Mouse (Mus musculus): ENCODE measurements at regions not wholly inside any gene's neighbourhood (a gene's known extent, or its start where the extent isn't known, plus 50 kb on each side); places are given as distances from the start of the nearest gene placed in this dataset.

- TF ChIP-seq POLR2A (IDR thresholded peaks at IDR 0.05; ENCODE audit: insufficient read depth, low read depth, low read length) (no peak), EP300 (IDR thresholded peaks at IDR 0.05; ENCODE audit: insufficient read depth, low read depth, low read length) (no peak)
Observed at GRCm38 (mm10) chr12:97398582-97398945, 860.7 kb downstream of the Galc start.
